Mouse (Mus musculus) effector memory CD4-positive, alpha-beta T cell, adult 7 months (primary cell): ENCODE results near the gene Gm18336. TPM values are rescaled to one million over a fixed set of nuclear protein-coding genes. Genes with fewer than 3 reads are reported as not detected.

Experiments
- polyA plus RNA-seq: library from polyadenylated mRNA; unstranded; fragments of 100-300 nt; shearing (Covaris generic); gene quantifications from one replicate; pipeline ENCODE4 v1.2.1, GENCODE M21; 2017

The Gm18336 gene
- not detected for polyA plus RNA-seq

DNA sequence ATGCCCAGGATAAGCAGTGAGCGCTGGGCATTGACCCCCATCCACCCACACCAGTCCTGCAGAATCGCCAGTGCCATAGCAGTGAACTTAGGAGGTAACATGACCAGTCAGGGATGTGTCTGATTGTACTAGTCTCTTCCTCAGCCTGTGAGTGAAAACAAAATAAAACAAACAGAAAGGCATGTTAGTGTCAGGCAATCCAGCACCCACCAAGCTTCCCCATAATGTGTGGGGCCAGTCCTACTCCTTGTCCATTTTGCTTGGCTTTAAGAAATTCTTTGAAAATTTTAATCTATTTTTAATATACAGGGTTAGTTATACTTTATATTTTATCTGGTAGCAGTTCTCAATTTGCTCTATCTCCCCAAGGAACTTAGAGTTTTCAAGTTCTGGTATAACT, at the start of gene Gm18336:
Gene Gm18336 (minus strand): TSS at position 101 of the 400 bp plus-strand sequence.

DNA sequence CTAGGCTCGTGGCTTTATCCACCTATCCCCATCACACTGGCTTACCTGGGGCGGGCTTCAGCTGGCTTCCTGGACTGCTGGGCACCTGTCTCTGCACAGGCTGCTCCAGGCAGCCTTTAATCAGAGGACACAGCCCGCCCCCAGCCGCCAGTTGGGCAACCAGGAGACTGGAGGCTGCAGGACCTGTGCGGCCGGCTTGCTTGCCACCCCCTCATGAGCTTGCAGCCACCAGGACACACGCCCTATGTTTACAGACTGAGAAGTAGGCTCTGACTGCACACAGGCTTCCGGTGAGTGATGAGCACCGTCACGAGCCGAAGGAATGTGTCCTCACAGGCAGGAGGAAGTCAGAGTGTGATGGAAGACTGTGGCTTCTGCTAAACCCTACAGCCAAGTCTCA, 36.7 kb upstream of the Gm18336 start, which contains the start of gene Trex2:
Gene Trex2 (minus strand): TSS at position 93 of the 400 bp plus-strand sequence.

DNA sequence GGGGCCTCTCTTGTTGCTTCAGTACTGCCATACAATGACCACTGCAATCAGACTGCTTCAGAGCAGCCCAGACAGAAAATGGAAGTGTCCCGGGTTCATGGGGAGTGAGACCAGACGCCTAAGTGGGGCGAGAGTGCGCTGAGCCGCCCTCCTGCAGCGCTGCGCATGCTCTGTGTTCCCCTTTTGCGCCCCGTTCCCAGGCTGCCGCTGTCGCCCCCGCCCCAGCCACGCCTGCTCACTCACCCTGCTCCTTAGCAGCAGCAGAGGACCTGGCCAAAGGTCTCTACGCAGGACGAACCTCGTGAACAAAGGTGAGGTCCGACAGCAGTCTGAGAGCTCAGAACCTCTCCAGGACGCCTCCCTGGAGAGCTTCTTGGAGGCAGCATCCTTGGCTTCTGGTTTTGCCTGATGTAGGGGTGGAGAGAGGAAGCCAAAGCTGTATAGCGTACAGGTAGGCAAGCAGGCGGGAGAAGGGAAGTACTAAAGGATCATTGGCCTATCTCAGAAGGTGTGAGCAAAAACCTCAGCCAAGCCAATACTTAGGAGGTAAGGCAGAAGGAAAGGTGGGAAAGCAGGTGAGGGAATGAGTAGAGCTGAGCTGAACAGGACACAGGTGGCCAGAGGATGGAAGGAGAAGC, 12.5 kb upstream of the Gm18336 start, which contains the start of gene Zfp92:
Gene Zfp92 (plus strand): TSS at position 217 of the 638 bp plus-strand sequence.

Other genes with a start within 250 kb of the Gm18336 start
- gene Xlr5b, start 249.9 kb downstream of the Gm18336 start, polyA plus RNA-seq = not detected
- gene DXBay18, start 249.3 kb downstream of the Gm18336 start, polyA plus RNA-seq = 0.49 TPM
- not detected for gene Spin2d, start 221.7 kb downstream of the Gm18336 start, polyA plus RNA-seq
- 31.8 TPM for gene Xlr3b, start 206.5 kb downstream of the Gm18336 start, polyA plus RNA-seq
- gene Xlr4b, start 184.4 kb downstream of the Gm18336 start, polyA plus RNA-seq = 167 TPM
- 15.3 TPM for gene F8a, start 170.4 kb downstream of the Gm18336 start, polyA plus RNA-seq
- gene Xlr4c, start 155.6 kb downstream of the Gm18336 start, polyA plus RNA-seq = 102 TPM
- gene Xlr3c, start 133.3 kb downstream of the Gm18336 start, polyA plus RNA-seq = 0.67 TPM
- 0.51 TPM for gene Xlr5a, start 105.8 kb downstream of the Gm18336 start, polyA plus RNA-seq
- not detected for gene Xlr5c, start 105.8 kb downstream of the Gm18336 start, polyA plus RNA-seq
- gene Gm45015, start 61.9 kb downstream of the Gm18336 start, polyA plus RNA-seq = not detected
- 10.5 TPM for gene Zfp275, start 56.1 kb downstream of the Gm18336 start, polyA plus RNA-seq
- gene Zfp92, start 12.4 kb upstream of the Gm18336 start, polyA plus RNA-seq = not detected
- not detected for gene Trex2, start 36.6 kb upstream of the Gm18336 start, polyA plus RNA-seq
- gene Haus7, start 60.3 kb upstream of the Gm18336 start, polyA plus RNA-seq = 35.1 TPM
- not detected for gene Bgn, start 84.9 kb upstream of the Gm18336 start, polyA plus RNA-seq
- gene Atp2b3, start 104.3 kb upstream of the Gm18336 start, polyA plus RNA-seq = not detected
- not detected for gene Dusp9, start 240.7 kb upstream of the Gm18336 start, polyA plus RNA-seq